Mouse (Mus musculus) gastrocnemius, adult 18-20 months (tissue): ENCODE measurements around the gene Crybb3. TPM values are rescaled to one million over a fixed set of nuclear protein-coding genes. Genes with fewer than 3 reads are reported as not detected.

Experiments used
- DNase-seq: peaks from one replicate; pipeline ENCODE4 v3.0.0; 2021; ENCODE audit warnings: low spot score
- total RNA-seq, 2 experiments: library from RNA; stranded (reverse); gene quantifications; 2 replicates each; pipeline ENCODE4 v1.2.3; 2021

The Crybb3 gene
- total RNA-seq, 2 experiments from 2014 or later: 0.31 TPM; not detected in 1

DNA sequence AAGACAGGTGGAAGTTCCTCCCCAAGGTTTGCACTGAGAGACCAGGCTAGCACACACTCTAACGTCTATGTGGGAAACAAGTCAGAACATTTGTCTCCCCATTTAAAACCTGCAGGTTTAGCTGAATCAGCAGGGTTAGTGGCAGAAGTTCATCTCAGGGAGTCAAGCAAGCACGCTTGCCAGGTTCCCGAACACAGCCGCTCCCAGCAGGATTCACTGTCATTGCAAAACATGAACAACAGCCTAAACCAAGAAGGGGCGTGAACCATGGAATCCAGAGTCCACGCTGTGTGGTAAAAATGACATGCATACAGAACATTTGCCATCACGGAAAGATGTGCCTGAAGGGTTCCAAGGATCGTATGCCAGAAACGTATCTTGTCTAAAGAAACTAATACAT is 23.7 kb upstream of the Crybb3 start:
- peak; percentile 38 for DNase-seq

DNA sequence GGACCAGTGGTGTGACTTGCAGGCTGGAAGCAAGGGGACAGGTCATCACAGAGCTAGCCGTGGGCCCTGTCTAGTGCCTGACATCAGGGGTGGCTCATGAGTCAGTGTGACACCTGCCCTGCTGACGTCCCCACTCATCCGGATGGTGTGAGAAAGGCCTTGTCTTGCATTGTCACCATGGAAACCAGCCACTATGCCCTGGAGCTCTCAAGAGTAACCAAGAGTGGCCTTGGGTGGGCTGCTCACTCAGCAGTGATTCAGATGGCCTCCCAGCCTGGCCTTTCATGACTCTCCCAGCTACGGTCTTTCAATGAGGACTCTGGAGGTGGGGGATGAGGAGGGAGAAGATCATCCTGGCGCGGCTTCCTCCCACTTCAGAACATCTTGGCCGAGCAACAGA is 21.1 kb upstream of the Crybb3 start:
- DNase-seq: no peak

DNA sequence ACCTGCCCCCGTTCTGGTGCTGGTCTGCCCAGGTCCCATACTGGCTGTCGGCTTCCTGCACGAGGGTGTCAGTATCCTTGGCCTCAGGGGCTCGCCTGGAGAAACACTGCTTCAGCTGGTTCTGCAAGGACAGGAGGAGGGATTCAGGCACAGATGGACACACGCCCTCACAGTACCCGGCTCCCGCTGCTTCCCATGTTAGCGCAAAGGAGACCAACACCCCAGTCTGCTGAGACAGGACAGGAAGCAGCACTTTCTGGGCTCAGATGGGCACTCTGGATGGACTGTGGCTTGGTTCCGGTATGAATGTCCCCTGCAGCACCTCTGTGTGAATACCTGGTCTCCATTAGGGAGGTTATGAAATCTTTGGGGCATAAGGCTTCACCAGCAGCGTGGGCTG is 20.1 kb upstream of the Crybb3 start:
- no peak for DNase-seq

DNA sequence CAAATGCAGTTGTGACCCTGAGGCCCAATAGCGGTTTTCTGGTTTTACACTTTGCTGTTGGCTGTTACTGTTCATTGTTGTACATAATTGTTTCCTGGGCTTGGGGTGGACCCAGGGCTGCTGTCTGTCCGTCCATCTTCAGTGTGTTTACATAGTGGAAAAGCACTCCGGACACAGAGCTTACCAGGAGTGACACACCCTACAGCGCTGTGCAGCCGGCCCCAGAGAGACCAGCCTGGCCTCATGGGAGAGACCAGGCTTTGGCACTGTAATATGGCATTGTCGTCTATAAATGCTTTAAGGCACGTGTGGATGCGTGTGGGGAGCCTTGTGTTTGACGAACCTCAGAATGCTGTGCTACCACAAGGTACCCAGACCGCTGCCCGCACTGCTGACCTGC is 19.0 kb upstream of the Crybb3 start:
- DNase-seq: no peak

DNA sequence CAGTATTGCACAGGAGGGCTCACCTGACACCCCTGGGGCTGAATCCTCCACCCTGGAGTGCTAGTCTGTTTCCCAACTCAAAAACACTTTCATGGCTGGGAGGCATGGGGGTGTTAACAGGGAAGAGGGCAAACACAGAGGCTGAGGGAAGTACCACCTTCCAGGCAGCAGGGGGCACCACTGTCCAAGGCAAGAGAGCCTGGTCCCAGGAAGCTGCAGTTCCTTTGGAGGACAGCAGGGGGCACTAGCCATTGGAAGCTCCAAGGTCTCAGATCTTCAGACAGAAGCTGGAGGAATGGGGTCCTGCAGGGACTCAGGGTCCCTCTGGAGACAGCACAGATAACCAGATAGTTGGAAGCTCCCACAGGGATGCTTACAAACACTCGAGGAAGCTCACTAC is 18.2 kb upstream of the Crybb3 start:
- peak; percentile 91 for DNase-seq

DNA sequence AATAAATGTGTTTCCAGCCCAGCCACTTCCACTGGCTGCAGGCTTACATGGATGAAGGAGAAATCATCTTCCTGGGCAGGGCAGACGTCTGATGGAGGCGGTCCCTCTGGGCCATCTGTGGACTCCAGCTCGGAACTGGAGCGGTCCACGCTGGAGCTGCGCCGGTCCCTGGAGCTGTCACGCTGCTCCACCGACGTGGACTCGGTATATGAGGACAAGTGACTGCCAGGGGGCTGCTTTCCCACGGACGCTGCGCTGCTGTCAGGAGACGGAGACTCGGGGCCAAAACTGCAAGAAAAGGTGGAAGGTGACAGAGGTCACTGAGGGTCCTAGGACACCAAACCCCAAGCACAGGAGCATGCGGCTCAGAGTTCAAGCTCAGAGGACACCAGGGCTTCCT is 16.2 kb upstream of the Crybb3 start:
- no peak for DNase-seq

DNA sequence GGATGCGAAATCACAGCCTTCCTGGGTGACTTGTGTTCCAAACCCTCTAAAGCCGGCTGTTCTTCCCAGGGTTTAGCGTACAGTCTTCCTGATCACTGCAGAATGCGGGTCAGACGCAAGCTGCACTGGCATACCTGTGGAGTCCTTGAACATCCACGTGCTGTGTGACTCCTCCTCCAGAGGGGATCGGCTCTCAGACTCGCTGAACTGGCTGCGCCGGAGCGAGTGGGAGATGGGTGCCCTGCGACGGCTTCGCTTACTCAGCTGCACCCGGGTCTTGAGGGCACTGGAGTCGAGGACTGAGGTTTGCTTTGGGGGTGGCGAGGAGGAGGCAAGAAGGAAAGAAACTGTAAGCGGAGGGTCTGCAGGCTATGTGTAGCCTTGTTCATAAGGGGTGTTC is 14.1 kb upstream of the Crybb3 start:
- DNase-seq: no peak

DNA sequence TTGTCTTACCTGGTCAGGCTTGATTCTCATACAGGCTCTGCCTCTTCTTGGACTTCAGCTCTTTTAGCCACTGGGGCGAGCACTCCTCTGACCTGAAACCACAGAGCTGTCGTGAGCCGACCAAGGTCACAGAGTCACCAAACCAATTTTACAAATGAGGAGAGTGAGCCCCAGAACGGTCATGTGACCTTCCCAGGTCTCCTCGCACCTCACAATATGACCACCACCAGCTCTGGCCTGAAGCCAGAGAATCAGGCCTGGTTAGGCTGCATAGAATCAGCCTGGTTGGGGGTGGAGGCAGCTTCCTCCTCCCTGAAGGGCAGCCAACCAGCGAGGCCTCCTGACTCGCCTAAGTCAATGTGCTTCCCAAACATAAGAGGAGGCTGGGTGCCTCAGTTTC is 11.0 kb upstream of the Crybb3 start:
- DNase-seq: no peak

DNA sequence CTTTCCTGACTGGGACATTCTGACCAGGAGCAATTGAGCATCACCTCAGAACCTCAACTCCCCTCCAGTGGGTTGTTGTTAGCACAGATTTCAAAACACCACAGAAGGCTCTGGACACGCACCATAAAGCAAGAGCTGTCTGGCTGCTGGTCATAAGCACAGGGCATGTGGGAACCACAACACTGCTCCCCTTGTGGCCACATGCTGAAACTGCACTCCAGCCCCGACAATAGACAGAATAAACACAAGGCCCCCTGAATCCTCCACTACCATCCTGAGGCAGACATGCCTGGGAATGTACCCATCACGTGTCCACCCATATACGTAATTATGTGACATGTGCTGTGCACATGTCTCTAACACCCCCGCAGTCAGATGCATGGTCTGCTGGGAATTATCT is 9.8 kb upstream of the Crybb3 start:
- no peak for DNase-seq

DNA sequence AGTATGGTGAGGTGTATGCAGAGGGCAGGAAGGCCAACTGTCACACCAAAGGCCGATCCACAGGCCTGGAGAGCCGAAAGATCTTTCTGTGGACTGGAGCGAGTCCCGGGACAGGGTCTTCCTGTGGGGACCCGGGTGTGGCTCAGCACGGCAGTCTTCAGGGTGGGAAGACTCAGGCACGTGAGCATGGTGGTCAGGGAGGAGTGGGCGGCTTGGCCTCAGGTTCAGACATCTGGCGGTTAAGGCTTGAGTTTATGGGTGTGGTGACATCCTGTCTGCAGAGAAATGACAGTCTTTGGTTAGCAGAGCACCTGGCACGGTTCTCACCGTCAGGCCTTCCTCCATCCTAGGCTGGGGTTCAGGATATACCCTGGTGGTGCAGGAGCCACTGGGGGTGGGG is 9.4 kb upstream of the Crybb3 start:
- no peak for DNase-seq

DNA sequence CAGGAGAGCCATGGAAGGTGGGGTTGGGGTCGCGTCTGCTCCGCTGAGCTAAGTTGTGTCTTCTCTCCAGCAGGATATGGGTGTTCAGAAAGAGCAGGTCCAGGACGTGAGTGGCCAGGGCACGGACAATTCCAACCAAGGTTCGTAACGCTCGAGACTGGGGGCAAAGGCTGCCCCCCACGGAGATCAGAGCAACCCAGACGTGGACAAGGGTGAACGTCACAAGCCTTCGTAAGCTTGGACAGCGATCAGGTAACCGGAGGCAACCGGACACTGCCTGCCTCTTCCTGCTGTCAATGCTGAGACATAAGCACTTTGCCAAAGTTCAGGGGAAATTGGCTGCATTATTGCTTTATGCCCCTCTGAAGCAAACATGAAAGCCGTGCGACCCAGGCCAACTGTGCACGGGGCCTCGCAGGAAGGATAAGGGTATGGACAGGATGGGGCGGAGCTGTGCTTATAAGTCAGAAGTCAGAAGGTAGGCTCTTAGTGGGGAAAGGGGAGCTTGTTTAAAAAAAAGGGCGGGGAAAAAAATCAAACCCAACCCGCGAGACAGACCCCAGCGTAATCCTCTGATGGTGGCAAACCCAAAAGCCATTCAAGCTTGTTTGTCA is 8.8 kb upstream of the Crybb3 start:
- DNase-seq: no peak

DNA sequence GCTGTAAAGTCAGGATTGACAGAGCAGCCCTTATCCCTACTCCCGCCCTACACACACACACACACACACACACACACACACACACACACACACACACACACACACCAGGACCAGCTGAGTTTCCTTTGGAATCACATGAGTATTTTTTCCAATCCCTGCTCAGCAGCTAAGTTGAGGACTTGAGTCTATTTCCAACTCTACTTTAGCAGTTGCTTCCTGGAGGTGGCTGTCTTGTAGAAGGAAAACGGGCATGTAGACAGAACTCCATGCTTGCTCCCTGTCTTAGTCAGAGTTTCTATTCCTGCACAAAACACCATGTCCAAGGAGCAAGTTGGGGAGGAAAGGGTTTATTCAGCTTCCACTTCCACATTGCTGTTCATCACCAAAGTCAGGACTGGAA is 6.1 kb upstream of the Crybb3 start:
- DNase-seq: no peak

DNA sequence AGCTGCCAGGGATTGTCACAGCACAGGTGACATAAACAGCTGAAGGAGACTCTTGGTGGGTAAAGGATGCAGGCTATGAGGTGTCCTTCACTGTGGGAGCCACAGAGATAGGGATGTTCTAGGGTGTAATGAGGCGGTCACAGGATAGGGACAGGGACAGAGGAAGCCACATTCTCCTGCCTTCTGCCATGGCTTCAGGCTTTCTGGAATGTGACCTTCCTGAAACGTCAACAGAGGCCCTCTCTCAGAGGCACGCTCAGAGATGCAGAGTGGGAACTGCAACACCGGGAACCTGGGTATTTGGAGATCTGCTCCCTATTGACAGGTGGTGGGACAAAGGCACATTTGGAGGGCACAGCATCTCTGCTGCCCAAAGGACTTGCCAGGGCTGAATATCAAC is 5.6 kb upstream of the Crybb3 start:
- no peak for DNase-seq

DNA sequence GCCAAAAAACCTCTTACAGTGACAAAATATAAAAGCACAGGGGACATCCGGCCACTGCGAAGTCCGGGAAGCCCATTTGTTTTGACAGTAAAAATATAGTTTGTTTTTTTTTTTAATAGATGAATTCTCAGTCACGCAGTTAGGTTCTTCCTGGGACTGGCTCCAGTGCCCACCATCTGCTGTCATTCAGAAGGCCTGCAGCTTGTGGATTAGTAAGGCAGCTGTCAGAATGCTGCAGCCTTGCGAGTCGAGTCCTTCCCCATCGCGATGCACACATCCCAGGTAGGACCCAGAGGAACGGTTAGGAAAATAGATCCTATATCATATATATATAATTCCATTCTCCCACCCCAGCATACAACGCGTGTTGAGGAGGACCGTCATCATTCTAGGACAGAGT is 5.1 kb upstream of the Crybb3 start:
- DNase-seq: no peak

DNA sequence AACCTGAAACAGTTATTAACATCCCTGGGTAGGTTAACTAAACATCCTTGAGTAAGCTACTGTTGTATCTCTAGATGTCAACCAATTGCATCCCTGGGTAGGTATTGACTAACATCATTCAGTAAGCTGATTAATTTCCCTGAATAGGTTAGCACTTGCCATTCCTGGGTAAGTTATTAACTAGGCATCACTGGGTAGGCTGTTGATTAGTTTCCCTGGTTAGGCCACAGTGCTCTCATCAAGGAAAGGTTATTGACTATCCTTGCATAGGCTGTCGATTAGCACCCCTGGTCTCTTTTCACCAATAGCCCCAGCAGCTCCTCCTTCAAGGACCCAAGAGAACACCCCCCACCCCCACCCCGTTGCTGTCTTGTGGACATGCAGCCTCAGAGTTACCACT is 4.5 kb upstream of the Crybb3 start:
- DNase-seq: no peak

DNA sequence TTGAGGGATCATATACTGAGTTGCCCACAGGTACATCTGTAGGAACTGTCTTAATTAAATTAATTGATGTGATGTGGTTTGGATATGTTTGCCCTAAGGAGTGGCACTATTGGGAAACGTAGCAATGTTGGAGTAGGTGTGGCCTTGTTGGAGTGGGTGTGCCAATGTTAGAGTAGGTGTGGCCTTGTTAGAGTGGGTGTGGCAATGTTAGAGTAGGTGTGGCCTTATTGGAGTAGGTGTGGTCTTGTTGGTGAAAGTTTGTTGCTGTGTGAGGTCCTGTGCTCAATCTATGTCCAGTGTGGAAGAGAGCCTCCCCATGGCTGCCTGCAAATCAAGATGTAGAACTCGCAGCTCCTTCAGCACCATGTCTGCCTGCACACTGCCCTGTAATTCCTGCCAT is 2.9 kb upstream of the Crybb3 start:
- DNase-seq: no peak

DNA sequence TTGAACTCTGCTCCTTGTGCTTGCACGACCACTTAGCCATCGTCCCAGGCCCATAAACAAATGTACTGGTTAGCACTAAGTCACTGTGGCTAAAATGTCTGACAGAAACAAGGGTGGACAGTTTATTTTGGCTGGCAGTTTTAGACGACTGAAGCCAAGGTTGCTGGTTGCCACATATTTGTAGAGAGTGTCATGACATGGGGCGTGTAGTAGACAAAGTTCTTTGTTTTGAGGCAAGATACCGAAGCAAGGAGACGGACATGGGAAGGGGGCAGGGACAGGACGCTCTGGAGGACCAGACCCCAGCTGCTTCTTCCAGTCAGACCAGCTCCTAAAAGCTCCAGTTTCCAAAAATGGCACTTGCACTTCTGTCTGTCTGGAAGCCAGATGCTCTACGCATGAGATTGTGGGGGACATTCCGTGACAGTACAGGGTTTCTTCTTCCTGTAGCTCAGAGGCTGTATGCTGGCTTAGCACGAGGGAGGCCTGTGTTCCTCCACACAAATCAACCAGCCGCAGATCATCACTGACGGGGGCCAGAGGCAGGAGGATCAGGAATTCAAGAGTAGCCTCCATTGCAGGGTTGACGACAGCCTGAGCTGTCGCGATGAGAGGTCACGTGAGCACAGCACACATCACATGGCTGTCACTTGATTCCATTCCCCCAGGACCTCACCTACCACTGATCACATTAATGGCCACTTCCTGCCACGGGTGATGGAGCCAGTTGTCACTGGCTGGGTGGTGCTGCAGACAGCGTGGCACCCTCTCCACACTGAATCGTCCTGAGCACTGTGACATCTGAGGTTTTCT is 1.2 kb upstream of the Crybb3 start:
- DNase-seq: no peak

DNA sequence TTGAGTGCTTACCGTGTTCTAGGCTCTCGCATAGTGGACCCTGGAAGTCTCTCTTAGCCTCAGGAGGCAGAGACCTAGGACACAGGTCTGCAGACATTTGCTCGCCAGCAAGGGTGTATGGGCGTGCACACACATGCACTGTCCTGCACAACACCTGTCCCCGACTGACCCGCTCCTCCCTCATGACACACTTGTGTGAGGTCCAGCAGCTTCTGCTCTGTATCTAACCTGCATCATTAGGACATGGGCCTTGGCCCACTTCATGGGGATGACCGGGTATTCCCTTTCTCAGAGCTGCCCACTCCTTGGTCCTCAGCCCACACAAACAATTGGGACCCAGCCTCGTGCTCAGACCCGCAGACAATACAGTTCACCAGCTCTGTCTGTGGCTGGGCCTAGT is 364 bp downstream of the Crybb3 start:
- DNase-seq: no peak

DNA sequence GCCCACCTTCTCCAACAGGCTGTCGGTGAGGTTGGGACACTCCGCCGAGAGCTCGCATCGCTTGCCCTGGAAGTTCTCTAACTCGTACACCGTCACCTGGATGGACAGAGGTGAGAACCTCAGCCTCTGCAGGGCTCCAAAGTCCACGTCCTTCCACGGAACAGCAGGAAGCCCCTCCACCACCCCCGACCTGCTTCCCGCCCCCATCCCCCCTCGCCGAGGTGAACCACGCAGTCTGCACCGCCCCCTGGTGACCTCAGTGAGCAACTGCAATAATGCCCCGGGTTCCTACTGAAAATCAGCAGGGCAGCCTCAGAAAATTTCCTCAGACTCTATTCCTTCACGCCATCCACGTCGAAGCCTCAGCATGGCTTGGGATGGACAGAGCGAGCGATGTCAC is 1.6 kb downstream of the Crybb3 start:
- no peak for DNase-seq

DNA sequence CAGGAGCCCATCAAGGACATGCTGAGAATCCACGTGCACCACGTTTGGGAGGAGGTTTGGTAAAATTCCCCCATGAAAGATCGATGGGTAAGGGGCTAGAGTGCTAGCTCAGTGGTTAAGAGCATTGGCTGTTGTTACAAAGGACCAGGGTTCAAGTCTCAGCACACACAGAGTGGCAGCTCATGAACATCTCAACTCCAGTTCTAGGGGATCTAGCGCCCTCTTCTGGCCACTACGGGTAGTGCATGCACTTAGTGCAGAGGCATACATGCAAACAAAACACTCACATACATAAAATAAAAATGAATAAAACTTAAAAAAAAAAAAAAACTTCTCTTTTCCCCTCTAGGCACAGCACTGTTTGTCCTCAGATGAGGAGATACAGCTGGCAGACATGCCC is 2.7 kb downstream of the Crybb3 start:
- no peak for DNase-seq

DNA sequence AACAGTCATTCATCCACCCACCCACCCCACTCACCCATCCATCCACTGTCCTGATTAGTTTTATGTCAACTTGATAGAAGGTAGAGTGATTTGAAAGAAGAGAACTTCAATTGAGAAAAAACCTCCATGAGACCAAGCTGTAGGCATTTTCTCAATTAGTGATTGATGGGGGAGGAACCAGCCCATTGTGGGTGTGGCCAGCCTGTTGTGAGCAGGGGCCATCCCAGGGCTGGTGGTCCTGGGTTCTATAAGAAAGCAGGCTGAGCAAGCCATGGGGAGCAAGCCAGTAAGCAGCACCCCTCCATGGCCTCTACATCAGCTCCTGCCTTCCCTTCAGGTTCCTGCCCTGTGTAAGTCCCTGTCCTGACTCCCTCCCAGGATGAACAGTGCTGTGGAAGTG is 11.4 kb downstream of the Crybb3 start, which contains the start of gene Crybb2:
Gene Crybb2, minus strand, starts transcription at position 101 of the 400 bp plus-strand sequence.
- no peak for DNase-seq

DNA sequence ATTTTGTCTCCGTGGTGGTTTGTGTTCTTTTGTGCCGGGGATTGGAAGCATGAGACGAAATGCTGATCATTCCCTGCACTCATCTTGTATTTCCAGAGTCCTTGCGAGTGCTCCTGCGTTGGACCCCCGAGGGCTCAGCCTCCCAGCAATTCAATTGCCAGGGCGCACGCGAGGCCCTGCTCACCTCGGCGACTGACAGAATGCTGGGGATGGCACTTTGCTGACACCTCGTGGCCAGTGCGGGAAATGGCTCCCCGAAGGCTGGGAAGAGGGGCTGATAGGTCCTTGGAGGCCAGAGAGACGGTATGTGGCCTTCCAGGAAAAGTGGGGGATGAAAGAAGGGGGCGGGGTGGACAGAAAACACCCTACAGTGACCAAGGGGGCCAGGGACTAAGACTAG is 27.1 kb downstream of the Crybb3 start:
- DNase-seq: peak; percentile 84

DNA sequence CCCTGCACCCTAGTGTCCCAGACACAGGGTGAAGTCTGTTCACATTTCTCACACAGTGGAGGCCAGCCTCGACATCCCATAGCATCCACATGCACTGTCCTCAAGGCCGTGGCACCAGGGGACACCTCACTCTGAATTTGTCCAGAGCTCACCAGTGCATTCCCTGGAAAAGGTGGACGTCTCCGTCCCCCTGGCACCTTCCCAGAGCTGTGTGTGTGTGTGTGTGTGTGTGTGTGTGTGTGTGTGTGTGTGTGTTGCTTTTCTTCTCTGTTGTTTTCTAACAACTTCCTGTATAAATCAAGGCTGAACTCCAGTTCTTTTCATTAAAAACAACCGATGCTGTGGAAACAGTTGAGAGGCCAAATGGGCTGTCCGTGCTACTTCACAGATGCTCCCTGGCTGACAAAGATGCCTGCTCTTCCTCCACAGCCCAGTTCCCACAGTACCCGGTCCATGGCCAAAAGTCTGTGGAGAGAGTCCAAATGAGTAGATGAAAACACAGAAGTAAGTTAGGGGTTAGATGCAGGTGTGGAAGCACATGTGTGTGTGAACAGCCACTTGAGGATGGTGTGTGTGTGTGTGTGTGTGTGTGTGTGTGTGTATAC is 30.7 kb downstream of the Crybb3 start:
- no peak for DNase-seq
